In the genomic region with DNA sequence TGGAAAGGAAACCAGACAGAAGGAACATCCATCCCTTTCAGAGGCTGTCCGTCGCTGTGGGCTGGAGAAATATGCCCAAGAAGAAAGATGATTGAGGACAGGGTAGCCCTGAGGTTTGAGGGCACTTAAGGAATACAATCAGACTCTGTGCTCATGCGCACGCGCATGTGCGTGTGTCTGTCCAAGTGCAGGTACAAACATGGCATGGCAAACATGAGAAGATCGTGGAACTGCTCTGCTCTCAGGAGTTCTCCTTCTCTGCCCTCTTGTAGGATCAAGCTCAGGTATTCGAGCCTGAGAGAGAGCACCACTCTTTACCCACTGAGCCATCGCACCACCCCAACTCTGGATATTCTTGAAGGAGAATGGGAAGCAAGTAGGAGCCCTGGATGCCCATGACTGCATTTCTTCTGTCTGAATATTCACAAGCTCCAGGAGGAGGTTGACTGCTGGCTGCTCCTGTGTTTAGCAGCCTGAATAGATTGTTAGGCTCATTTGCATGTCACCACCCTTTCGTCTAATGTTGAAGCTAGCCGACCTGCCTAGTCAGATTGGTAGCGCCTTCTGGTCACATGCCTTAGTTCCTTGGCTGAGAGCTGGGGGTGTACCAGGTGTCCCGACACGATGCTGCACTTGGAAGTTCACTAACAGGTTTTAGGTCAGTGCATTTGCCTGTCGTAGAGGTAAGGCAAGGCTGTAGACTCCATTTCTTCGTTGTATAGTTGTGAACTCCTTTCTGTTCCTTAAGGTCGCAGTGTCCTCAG, we compare ENCODE assay signal across 17 mouse cellular contexts. TPM values are rescaled to one million over a fixed set of nuclear protein-coding genes. Genes with fewer than 3 reads are reported as not detected.
DNase-seq lines count a peak whose midpoint lies in the region; ATAC-seq and TF ChIP-seq lines count a peak whose summit lies in the region.
"Had no signal": no experiment of that assay in that cellular context is flagged by ENCODE, and none has a peak within 500 bp of the region (broad histone marks: within the 10 kb centered on the region; RNA-seq: fewer than 3 reads in every experiment).

No protein-coding gene starts in this region.

- WGBS in kidney, embryonic 15.5 days = 68% methylated on average over 17 of the region's 17 CpGs
- WGBS in intestine, postnatal 0 days = 68% methylated on average over 17 of the region's 17 CpGs
- WGBS in lung, postnatal 0 days = 56% methylated on average over 17 of the region's 17 CpGs
- WGBS in hindbrain, embryonic 11.5 days = 69% methylated on average over 17 of the region's 17 CpGs

- peaks cover 71% of the 10 kb centered on the region for H3K4me1 ChIP-seq in kidney, embryonic 15.5 days
- H3K4me1 ChIP-seq in MEL (ENCODE audit: control insufficient read depth in 1 of 2, insufficient read depth in 2 of 2, low read length in 2 of 2) = peaks cover 11 to 14% of the 10 kb centered on the region in 2 experiments
- peaks cover 10% of the 10 kb centered on the region for H3K4me1 ChIP-seq in intestine, postnatal 0 days (replicated peaks; ENCODE audit: control insufficient read depth, insufficient read depth, low read length)
- peaks cover 49% of the 10 kb centered on the region for H3K4me1 ChIP-seq in lung, postnatal 0 days (ENCODE audit: insufficient read depth, low read depth, low read length)
- peaks cover 10% of the 10 kb centered on the region for H3K4me1 ChIP-seq in hindbrain, embryonic 11.5 days (replicated peaks; ENCODE audit: control insufficient read depth, insufficient read depth, low read length)

- no peak overlapping the region for H3K27ac ChIP-seq in kidney, embryonic 15.5 days
- no peak overlapping the region for H3K27ac ChIP-seq in MEL (ENCODE audit: control insufficient read depth, low read depth, low read length)
- no peak overlapping the region for H3K27ac ChIP-seq in intestine, postnatal 0 days (ENCODE audit: low read depth, low read length)
- peak overlapping the region; percentile 86 for H3K27ac ChIP-seq in lung, postnatal 0 days (ENCODE audit: low read length)
- no peak overlapping the region for H3K27ac ChIP-seq in hindbrain, embryonic 11.5 days (ENCODE audit: low read depth, low read length)
- H3K27ac ChIP-seq: limb, embryonic 12.5 days; neural tube, embryonic 13.5 days had no signal

- ATAC-seq in kidney, embryonic 15.5 days (replicated peaks; ENCODE audit: low FRiP score) = no peak
- ATAC-seq in intestine, postnatal 0 days = 0 out of 2 replicates have a peak, but pooled peaks have one; percentile 31
- ATAC-seq in lung, postnatal 0 days = peak; percentile 43
- no peak for ATAC-seq in hindbrain, embryonic 11.5 days (ENCODE audit: low FRiP score)
- ATAC-seq: activated CD4-positive, CD25-positive, alpha-beta regulatory T cell, adult 4 months; inflammation-experienced regulatory T-cells, adult 6 months had no signal

- H3K36me3 ChIP-seq in kidney, embryonic 15.5 days = no peaks in the 10 kb centered on the region
- peaks cover 0 to 18% of the 10 kb centered on the region in 2 experiments; a peak in 2 of 4 replicates for H3K36me3 ChIP-seq in MEL (ENCODE audit: control insufficient read depth in 1 of 2, insufficient read depth in 2 of 2, low read length in 2 of 2)
- H3K36me3 ChIP-seq in intestine, postnatal 0 days (ENCODE audit: control insufficient read depth, insufficient read depth) = no peaks in the 10 kb centered on the region
- no peaks in the 10 kb centered on the region for H3K36me3 ChIP-seq in lung, postnatal 0 days (ENCODE audit: insufficient read depth, low read length)
- no peaks in the 10 kb centered on the region for H3K36me3 ChIP-seq in hindbrain, embryonic 11.5 days (ENCODE audit: control insufficient read depth, insufficient read depth, low read length)
- H3K36me3 ChIP-seq: limb, embryonic 12.5 days; neural tube, embryonic 13.5 days had no signal

- no peak overlapping the region for H3K4me2 ChIP-seq in kidney, embryonic 15.5 days
- H3K4me2 ChIP-seq in intestine, postnatal 0 days (replicated peaks; ENCODE audit: low read depth) = peak overlapping the region; percentile 46; the same call in 1 of the 2 replicates
- H3K4me2 ChIP-seq in lung, postnatal 0 days (replicated peaks; ENCODE audit: low read depth, low read length) = peak overlapping the region; percentile 31; the same call in 1 of the 2 replicates
- no peak overlapping the region for H3K4me2 ChIP-seq in hindbrain, embryonic 11.5 days (replicated peaks; ENCODE audit: low read depth, low read length)
- H3K4me2 ChIP-seq: limb, embryonic 12.5 days; neural tube, embryonic 13.5 days had no signal

- no peak overlapping the region for H3K9ac ChIP-seq in kidney, embryonic 15.5 days
- no peak overlapping the region for H3K9ac ChIP-seq in MEL (ENCODE audit: control insufficient read depth, low read depth, low read length, poor library complexity, severe bottlenecking)
- no peak overlapping the region for H3K9ac ChIP-seq in intestine, postnatal 0 days (ENCODE audit: low read depth, low read length)
- H3K9ac ChIP-seq in lung, postnatal 0 days (replicated peaks; ENCODE audit: low read depth) = no peak overlapping the region
- no peak overlapping the region for H3K9ac ChIP-seq in hindbrain, embryonic 11.5 days (ENCODE audit: low read depth, low read length)
- H3K9ac ChIP-seq: limb, embryonic 12.5 days; neural tube, embryonic 13.5 days had no signal

- no peak for TF ChIP-seq RAD21 in MEL (IDR thresholded peaks at IDR 0.05; ENCODE audit: low read depth, low read length)

- TF ChIP-seq EP300 in MEL (IDR thresholded peaks at IDR 0.05; ENCODE audit: low read depth in 1 of 2, low read length in 2 of 2) = no peak
- TF ChIP-seq EP300 in lung, postnatal 0 days (IDR thresholded peaks at IDR 0.05) = no peak

- no peaks in the 10 kb centered on the region for H3K27me3 ChIP-seq in kidney, embryonic 15.5 days
- H3K27me3 ChIP-seq in MEL (ENCODE audit: control insufficient read depth in 1 of 2, insufficient read depth in 2 of 2, low read length in 2 of 2) = no peaks in the 10 kb centered on the region
- H3K27me3 ChIP-seq in intestine, postnatal 0 days (replicated peaks; ENCODE audit: control insufficient read depth, insufficient read depth, low read length) = no peaks in the 10 kb centered on the region
- H3K27me3 ChIP-seq in lung, postnatal 0 days (replicated peaks; ENCODE audit: insufficient read depth, low read length) = no peaks in the 10 kb centered on the region
- no peaks in the 10 kb centered on the region for H3K27me3 ChIP-seq in hindbrain, embryonic 11.5 days (ENCODE audit: control insufficient read depth, insufficient read depth, low read length)
- H3K27me3 ChIP-seq: limb, embryonic 12.5 days; neural tube, embryonic 13.5 days had no signal

- H3K9me3 ChIP-seq in kidney, embryonic 15.5 days (replicated peaks) = no peaks in the 10 kb centered on the region
- no peaks in the 10 kb centered on the region for H3K9me3 ChIP-seq in MEL (replicated peaks; ENCODE audit: insufficient read depth, low read length)
- H3K9me3 ChIP-seq in intestine, postnatal 0 days (ENCODE audit: control insufficient read depth) = no peaks in the 10 kb centered on the region
- no peaks in the 10 kb centered on the region for H3K9me3 ChIP-seq in lung, postnatal 0 days (ENCODE audit: low read length)
- H3K9me3 ChIP-seq in hindbrain, embryonic 11.5 days (ENCODE audit: control insufficient read depth, low read length) = no peaks in the 10 kb centered on the region
- H3K9me3 ChIP-seq: limb, embryonic 12.5 days; neural tube, embryonic 13.5 days had no signal

- peak; percentile 47 for DNase-seq in kidney, adult 18-20 months
- DNase-seq in MEL (ENCODE audit: low read depth, low spot score) (no peak), MN1 (ENCODE audit: low spot score) (no peak)
- DNase-seq in lung, postnatal 0 days (ENCODE audit: low spot score) = peak; percentile 69
- no peak for DNase-seq in cerebellum, adult 18-20 months
- DNase-seq in hindbrain, embryonic 11.5 days (ENCODE audit: low spot score) = no peak
- DNase-seq: cerebellum, adult 9-11 months; gastrocnemius, postnatal 10 days; midbrain, embryonic 14.5 days; right cerebral cortex, adult 18-20 months; thymus, adult 2 months had no signal

- no peak overlapping the region for H3K4me3 ChIP-seq in kidney, embryonic 15.5 days (replicated peaks)
- H3K4me3 ChIP-seq in MEL (ENCODE audit: control insufficient read depth in 1 of 2, insufficient read depth in 1 of 2, low read depth in 2 of 2, low read length in 2 of 2) = no peak overlapping the region
- 0 out of 2 replicates have a peak overlapping the region, but pooled peaks have one; percentile 7 for H3K4me3 ChIP-seq in intestine, postnatal 0 days (ENCODE audit: low read depth, low read length)
- no peak overlapping the region for H3K4me3 ChIP-seq in lung, postnatal 0 days (ENCODE audit: low read depth, low read length)
- no peak overlapping the region for H3K4me3 ChIP-seq in hindbrain, embryonic 11.5 days (ENCODE audit: low read depth, low read length)
- H3K4me3 ChIP-seq: limb, embryonic 12.5 days; neural tube, embryonic 13.5 days had no signal

- TF ChIP-seq POLR2A in MEL (IDR thresholded peaks at IDR 0.05; ENCODE audit: control insufficient read depth in 1 of 2, insufficient read depth in 1 of 2, low read depth in 1 of 2, low read length in 2 of 2, poor library complexity in 1 of 2) = no peak

- TF ChIP-seq CTCF in MEL (IDR thresholded peaks at IDR 0.05 in 2 of 3, conservative IDR thresholded peaks at IDR 0.05 in 1 of 3; ENCODE audit: control insufficient read depth in 1 of 3, insufficient read depth in 1 of 3, low read depth in 2 of 3, low read length in 3 of 3, poor library complexity in 1 of 3, severe bottlenecking in 1 of 3) = no peak
- no peak for TF ChIP-seq CTCF in intestine, postnatal 0 days (IDR thresholded peaks at IDR 0.05; ENCODE audit: low read depth)
- no peak for TF ChIP-seq CTCF in lung, postnatal 0 days (IDR thresholded peaks at IDR 0.05)

- no peaks in the 10 kb centered on the region; the same call in 1 of the 2 replicates for H3K79me2 ChIP-seq in MEL (ENCODE audit: control insufficient read depth, insufficient read depth, low read length, poor library complexity)

RNA-seq across cellular contexts. Expression of a gene that starts 7.3 kb away (rescaled TPM):
- 12.1 and 13.1 TPM in 2 replicates for polyA plus RNA-seq in kidney, embryonic 15.5 days (2015; fragmentation: Nextera tagmentation; extraction: Ambion mirVana)
- total RNA-seq in MEL (2012; rRNA removed) = 10.2 and 12.3 TPM in 2 replicates
- 10 to 100 TPM; 22.7 to 28.3 TPM for polyA plus RNA-seq in MEL (2012; ENCODE audit: insufficient read depth in 1 of 2, insufficient read length in 2 of 2, low read depth in 1 of 2, low replicate concordance in 2 of 2, missing spikeins in 1 of 2)
- polyA plus RNA-seq in intestine, postnatal 0 days (2015; fragmentation: Nextera tagmentation; extraction: Ambion mirVana) = 4.6 and 5.2 TPM in 2 replicates
- polyA plus RNA-seq in lung, postnatal 0 days (2015; fragmentation: Nextera tagmentation; extraction: Ambion mirVana) = 30.8 and 34.2 TPM in 2 replicates
- 20.2 and 27.5 TPM in 2 replicates for polyA plus RNA-seq in hindbrain, embryonic 11.5 days (2014; fragmentation: Nextera tagmentation; extraction: Ambion mirVana)
- polyA plus RNA-seq: inflammation-experienced regulatory T-cells, adult 6 months had no signal

RNA-seq across cellular contexts. Expression of a gene that starts 34.5 kb away (rescaled TPM):
- 296 and 312 TPM in 2 replicates for polyA plus RNA-seq in kidney, embryonic 15.5 days (2015; fragmentation: Nextera tagmentation; extraction: Ambion mirVana)
- total RNA-seq in MEL (2012; rRNA removed) = 353 and 414 TPM in 2 replicates
- polyA plus RNA-seq in MEL (2012; ENCODE audit: insufficient read depth in 1 of 2, insufficient read length in 2 of 2, low read depth in 1 of 2, low replicate concordance in 2 of 2, missing spikeins in 1 of 2) = 100 to 1,000 TPM in 1 of 2 experiments, not detected in 1; 429 TPM
- polyA plus RNA-seq in intestine, postnatal 0 days (2015; fragmentation: Nextera tagmentation; extraction: Ambion mirVana) = 166 and 179 TPM in 2 replicates
- polyA plus RNA-seq in lung, postnatal 0 days (2015; fragmentation: Nextera tagmentation; extraction: Ambion mirVana) = 156 and 163 TPM in 2 replicates
- polyA plus RNA-seq in hindbrain, embryonic 11.5 days (2014; fragmentation: Nextera tagmentation; extraction: Ambion mirVana) = 275 and 296 TPM in 2 replicates

Comparison
In these comparisons a context has a peak if more than half of its experiments do, and no peak if none do; other contexts are left out.
1. DNase-seq: peak in kidney, adult 18-20 months (single experiment) and lung, postnatal 0 days (single experiment); none in MEL (single experiment), MN1 (single experiment), cerebellum, adult 18-20 months (0 of 2) and hindbrain, embryonic 11.5 days (single experiment).
2. ATAC-seq: peak in intestine, postnatal 0 days (single experiment) and lung, postnatal 0 days (single experiment); none in kidney, embryonic 15.5 days (single experiment) and hindbrain, embryonic 11.5 days (single experiment).
3. H3K4me2 ChIP-seq: peak in intestine, postnatal 0 days (single experiment) and lung, postnatal 0 days (single experiment); none in kidney, embryonic 15.5 days (single experiment) and hindbrain, embryonic 11.5 days (single experiment).